Mouse (Mus musculus): Measurements from ENCODE around the gene Mkln1.
"Not testable (repeated sequence)": the region's sequence is repeated elsewhere in the genome, so short reads cannot be mapped to it uniquely, and the experiment has no call there.

The Mkln1 gene

GRCm38 (mm10) chr6:31560138-31560959, 161.8 kb downstream of the Mkln1 start:
- DNase-seq = no peak

- not testable (repeated sequence) for DNase-seq
Measured at GRCm38 (mm10) chr6:31561948-31562347, 163.4 kb downstream of the Mkln1 start.

- DNase-seq = peak; percentile 35
Measured at GRCm38 (mm10) chr6:31562371-31563080, 164.0 kb downstream of the Mkln1 start.

GRCm38 (mm10) chr6:31563235-31564181, 165.0 kb downstream of the Mkln1 start, which contains the start of gene Podxl:
TSS of gene Podxl (minus strand) at chr6:31563981.
- peak; percentile 92 for DNase-seq

GRCm38 (mm10) chr6:31564182-31564531, 165.6 kb downstream of the Mkln1 start:
- DNase-seq = no peak

- DNase-seq = no peak
Measured at GRCm38 (mm10) chr6:31564901-31565391, 166.4 kb downstream of the Mkln1 start.
